In genomic region chr2:119995391-119996281, GRCm38 (mm10) we compare ENCODE assay signal across 8 mouse cellular contexts. TPM values are rescaled to one million over a fixed set of nuclear protein-coding genes. Genes with fewer than 3 reads are reported as not detected.
DNase-seq lines count a peak whose midpoint lies in the region; ATAC-seq lines count a peak whose summit lies in the region.

No protein-coding gene starts in this region.

- no peaks in the 10 kb centered on the region for H3K9me3 ChIP-seq in embryonic facial prominence, embryonic 13.5 days
- H3K9me3 ChIP-seq in limb, embryonic 15.5 days: no peaks in the 10 kb centered on the region

- peak overlapping the region; percentile 35 for H3K4me2 ChIP-seq in embryonic facial prominence, embryonic 13.5 days
- peak overlapping the region; percentile 21; the same call in 1 of the 2 replicates for H3K4me2 ChIP-seq in limb, embryonic 15.5 days

- 18% methylated on average over 9 of the region's 9 CpGs for WGBS in embryonic facial prominence, embryonic 13.5 days
- 15% methylated on average over 9 of the region's 9 CpGs for WGBS in limb, embryonic 15.5 days

- DNase-seq in frontal cortex, postnatal 14 days (ENCODE audit: low spot score in 2 of 2): no peak
- DNase-seq in cerebellum, postnatal 4 days (ENCODE audit: low spot score in 2 of 2): no peak
- DNase-seq in yolk sac, embryonic 10.5 days (ENCODE audit: low spot score): no peak
- no peak for DNase-seq in urinary bladder, postnatal 4 days (ENCODE audit: low spot score in 2 of 2)

- no peaks in the 10 kb centered on the region for H3K27me3 ChIP-seq in embryonic facial prominence, embryonic 13.5 days
- H3K27me3 ChIP-seq in limb, embryonic 15.5 days: no peaks in the 10 kb centered on the region

- peak overlapping the region; percentile 97 for H3K27ac ChIP-seq in embryonic facial prominence, embryonic 13.5 days
- peak overlapping the region; percentile 92 for H3K27ac ChIP-seq in limb, embryonic 15.5 days

- peaks cover 47% of the 10 kb centered on the region for H3K4me1 ChIP-seq in embryonic facial prominence, embryonic 13.5 days
- peaks cover 29% of the 10 kb centered on the region for H3K4me1 ChIP-seq in limb, embryonic 15.5 days

- H3K4me3 ChIP-seq in embryonic facial prominence, embryonic 13.5 days: no peak overlapping the region
- no peak overlapping the region for H3K4me3 ChIP-seq in limb, embryonic 15.5 days

- H3K36me3 ChIP-seq in embryonic facial prominence, embryonic 13.5 days: peaks cover 11% of the 10 kb centered on the region
- peaks cover 19% of the 10 kb centered on the region for H3K36me3 ChIP-seq in limb, embryonic 15.5 days

- ATAC-seq in frontal cortex, adult (ENCODE audit: low TSS enrichment): peak; percentile 62
- peak; percentile 81 for ATAC-seq in embryonic facial prominence, embryonic 13.5 days (ENCODE audit: insufficient number of reproducible peaks, insufficient read depth, low FRiP score, low TSS enrichment, low read depth)
- ATAC-seq in hematopoietic stem cell, adult 5-6 weeks (replicated peaks in 1 of 2; ENCODE audit: insufficient read depth in 1 of 2, low FRiP score in 2 of 2, low TSS enrichment in 1 of 2, low read depth in 1 of 2, poor library complexity in 2 of 2, severe bottlenecking in 2 of 2): peak; percentile 76 to 87
- peak; percentile 70 for ATAC-seq in limb, embryonic 15.5 days (ENCODE audit: insufficient number of reproducible peaks, low FRiP score, low TSS enrichment, low read depth)

- H3K9ac ChIP-seq in embryonic facial prominence, embryonic 13.5 days: peak overlapping the region; percentile 49
- no peak overlapping the region for H3K9ac ChIP-seq in limb, embryonic 15.5 days

RNA-seq across cellular contexts. Expression of gene Mapkbp1, which starts 23.1 kb away (rescaled TPM):
- 5.5 and 5.7 TPM in 2 replicates for polyA plus RNA-seq in embryonic facial prominence, embryonic 13.5 days (2015; fragmentation: Nextera tagmentation; extraction: Ambion mirVana)
- 7.7 and 11.1 TPM in 2 replicates for total RNA-seq in hematopoietic stem cell, adult 5-6 weeks (2017)
- 4.0 and 4.3 TPM in 2 replicates for polyA plus RNA-seq in limb, embryonic 15.5 days (2015; fragmentation: Nextera tagmentation; extraction: Ambion mirVana)

RNA-seq across cellular contexts. Expression of gene Jmjd7, which starts 31.6 kb away (rescaled TPM):
- 20.4 and 24.3 TPM in 2 replicates for polyA plus RNA-seq in embryonic facial prominence, embryonic 13.5 days (2015; fragmentation: Nextera tagmentation; extraction: Ambion mirVana)
- total RNA-seq in hematopoietic stem cell, adult 5-6 weeks (2017): 6.1 and 7.9 TPM in 2 replicates
- polyA plus RNA-seq in limb, embryonic 15.5 days (2015; fragmentation: Nextera tagmentation; extraction: Ambion mirVana): 17.5 and 18.4 TPM in 2 replicates

RNA-seq across cellular contexts. Expression of gene Gm28042, which starts 31.7 kb away (rescaled TPM):
- 5.2 and 5.4 TPM in 2 replicates for polyA plus RNA-seq in embryonic facial prominence, embryonic 13.5 days (2015; fragmentation: Nextera tagmentation; extraction: Ambion mirVana)
- 0.15 and 1.4 TPM in 2 replicates for total RNA-seq in hematopoietic stem cell, adult 5-6 weeks (2017)
- 3.8 and 5.0 TPM in 2 replicates for polyA plus RNA-seq in limb, embryonic 15.5 days (2015; fragmentation: Nextera tagmentation; extraction: Ambion mirVana)

RNA-seq across cellular contexts. Expression of gene Pla2g4b, which starts 37.6 kb away (rescaled TPM):
- 1.8 and 2.6 TPM in 2 replicates for polyA plus RNA-seq in embryonic facial prominence, embryonic 13.5 days (2015; fragmentation: Nextera tagmentation; extraction: Ambion mirVana)
- 0.38 and 3.4 TPM in 2 replicates for total RNA-seq in hematopoietic stem cell, adult 5-6 weeks (2017)
- 2.8 and 3.9 TPM in 2 replicates for polyA plus RNA-seq in limb, embryonic 15.5 days (2015; fragmentation: Nextera tagmentation; extraction: Ambion mirVana)
